22 mouse cellular contexts compared by ENCODE assay signal in genomic region chr11:31540816-31541215, GRCm38 (mm10).
DNase-seq lines count a peak whose midpoint lies in the region; ATAC-seq lines count a peak whose summit lies in the region.
"Had no signal": no experiment of that assay in that cellular context is flagged by ENCODE, and none has a peak within 500 bp of the region (broad histone marks: within the 10 kb centered on the region; RNA-seq: fewer than 3 reads in every experiment).

No protein-coding gene starts in this region.

- H3K4me3 ChIP-seq in limb, embryonic 11.5 days (ENCODE audit: low read depth, low read length): no peak overlapping the region
- no peak overlapping the region for H3K4me3 ChIP-seq in limb, embryonic 10.5 days
- H3K4me3 ChIP-seq: forebrain, embryonic 10.5 days; forebrain, embryonic 15.5 days; heart, embryonic 15.5 days; hindbrain, embryonic 13.5 days had no signal

- no peaks in the 10 kb centered on the region for H3K27me3 ChIP-seq in limb, embryonic 11.5 days (ENCODE audit: control insufficient read depth, insufficient read depth, low read length)
- H3K27me3 ChIP-seq in limb, embryonic 10.5 days (ENCODE audit: low read depth, poor library complexity, severe bottlenecking): no peaks in the 10 kb centered on the region
- H3K27me3 ChIP-seq: CH12.LX; forebrain, embryonic 15.5 days; heart, embryonic 15.5 days; hindbrain, embryonic 13.5 days had no signal

- DNase-seq in heart, adult 18-20 months: peak; percentile 29 to 41
- DNase-seq in heart, adult 8-10 months (ENCODE audit: low spot score): no peak
- peak; percentile 19 for DNase-seq in limb, embryonic 11.5 days (ENCODE audit: low spot score)
- DNase-seq in limb, embryonic 10.5 days (ENCODE audit: low spot score): no peak
- DNase-seq in Muller cell, postnatal 12 days (ENCODE audit: inconsistent ontology term): peak; percentile 55
- peak; percentile 30 for DNase-seq in fat pad, adult 2 months (ENCODE audit: extremely low read depth, low read depth, low spot score)
- DNase-seq in thymus, postnatal 10 days (ENCODE audit: low spot score in 2 of 2): no peak
- DNase-seq in embryo, embryonic 11 days: no peak
- DNase-seq: adrenal gland, postnatal 14 days; cerebellum, adult 11-12 months; cerebellum, adult 9-10 months; cerebellum, postnatal 25 days; gastrocnemius, postnatal 10 days; kidney, adult 11 months had no signal

- ATAC-seq in limb, embryonic 11.5 days (ENCODE audit: insufficient number of reproducible peaks, low FRiP score, low TSS enrichment, low read depth): no peak
- ATAC-seq: activated CD4-positive, CD25-positive, alpha-beta regulatory T cell, adult 4 months; forebrain, embryonic 15.5 days; hindbrain, postnatal 0 days had no signal

- H3K4me2 ChIP-seq in limb, embryonic 11.5 days (ENCODE audit: low read depth, severe bottlenecking): no peak overlapping the region
- H3K4me2 ChIP-seq: forebrain, embryonic 15.5 days; heart, embryonic 11.5 days; heart, embryonic 15.5 days; hindbrain, embryonic 13.5 days had no signal

- no peak overlapping the region for H3K27ac ChIP-seq in limb, embryonic 11.5 days (replicated peaks; ENCODE audit: low read depth, low read length)
- no peak overlapping the region for H3K27ac ChIP-seq in limb, embryonic 10.5 days
- H3K27ac ChIP-seq: forebrain, embryonic 10.5 days; forebrain, embryonic 15.5 days; heart, embryonic 15.5 days; hindbrain, embryonic 13.5 days; hindbrain, postnatal 0 days had no signal

- no peak overlapping the region for H3K9ac ChIP-seq in limb, embryonic 11.5 days (ENCODE audit: low read length)
- H3K9ac ChIP-seq: forebrain, embryonic 15.5 days; heart, embryonic 15.5 days; hindbrain, embryonic 13.5 days had no signal

- no peaks in the 10 kb centered on the region for H3K9me3 ChIP-seq in limb, embryonic 11.5 days (ENCODE audit: control insufficient read depth, low read length)
- H3K9me3 ChIP-seq in limb, embryonic 10.5 days (replicated peaks): no peaks in the 10 kb centered on the region
- H3K9me3 ChIP-seq: forebrain, embryonic 10.5 days; forebrain, embryonic 15.5 days; heart, embryonic 15.5 days; hindbrain, embryonic 13.5 days had no signal

- H3K4me1 ChIP-seq in limb, embryonic 11.5 days (ENCODE audit: control insufficient read depth, insufficient read depth, low read length): no peaks in the 10 kb centered on the region
- peaks cover 3% of the 10 kb centered on the region; the same call in 1 of the 2 replicates for H3K4me1 ChIP-seq in limb, embryonic 10.5 days
- H3K4me1 ChIP-seq: forebrain, embryonic 10.5 days; forebrain, embryonic 15.5 days; hindbrain, embryonic 13.5 days had no signal

- no peaks in the 10 kb centered on the region for H3K36me3 ChIP-seq in limb, embryonic 11.5 days (ENCODE audit: control insufficient read depth, insufficient read depth, low read length)
- H3K36me3 ChIP-seq in limb, embryonic 10.5 days: no peaks in the 10 kb centered on the region
- H3K36me3 ChIP-seq: forebrain, embryonic 10.5 days; forebrain, embryonic 15.5 days; heart, embryonic 15.5 days; hindbrain, embryonic 13.5 days had no signal

Comparison
In these comparisons a context has a peak if more than half of its experiments do, and no peak if none do; other contexts are left out.
1. DNase-seq: peak in heart, adult 18-20 months (2 of 2), limb, embryonic 11.5 days (single experiment), Muller cell, postnatal 12 days (single experiment) and fat pad, adult 2 months (single experiment); none in heart, adult 8-10 months (single experiment), limb, embryonic 10.5 days (single experiment), thymus, postnatal 10 days (0 of 2) and embryo, embryonic 11 days (single experiment).